Mouse (Mus musculus) megakaryocyte, embryonic 14.5 days (primary cell): ENCODE data around the gene Ror1.

ENCODE experiments used
- FLI1 ChIP-seq: IDR thresholded peaks from 2 replicates; pipeline ENCODE4 v1.6.1; 2012; ENCODE audit warnings: low read length, inconsistent platforms, mixed read lengths
- GATA1 ChIP-seq: IDR thresholded peaks from 3 replicates; pipeline ENCODE4 v1.6.1; 2012; ENCODE audit warnings: mixed read lengths, low read length, inconsistent platforms, borderline replicate concordance

DNA sequence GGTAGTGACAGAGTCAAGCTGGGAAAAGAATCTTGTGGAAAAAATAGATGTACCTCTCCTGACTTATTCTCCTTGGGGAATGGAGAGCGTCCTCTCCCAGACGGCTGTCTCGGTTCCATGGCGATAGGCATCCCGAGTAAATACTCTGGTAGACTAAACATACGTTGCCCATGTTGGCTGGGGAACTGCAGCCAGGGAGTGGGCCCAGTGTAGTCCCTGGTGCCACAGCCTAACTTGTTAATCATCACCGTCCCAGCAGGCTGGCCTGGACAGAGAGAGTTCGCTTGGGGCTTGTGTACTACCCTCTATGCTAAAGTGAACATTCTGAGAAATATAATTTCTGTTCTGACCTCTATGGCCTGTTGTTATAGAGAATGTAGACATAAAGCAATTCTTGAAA lies 148.7 kb downstream of the Ror1 start:
- TF ChIP-seq GATA1 (no peak), FLI1 (no peak)
